Mouse (Mus musculus): ENCODE data around the gene Ppox. TPM values are rescaled to one million over a fixed set of nuclear protein-coding genes. Genes with fewer than 3 reads are reported as not detected.

The Ppox gene
- polyA plus RNA-seq, 1 experiment from 2014 or later: 45.0 TPM

- no peak overlapping the region for H3K9ac ChIP-seq
- H3K4me2 ChIP-seq: no peak overlapping the region
- peaks cover 42% of the 10 kb centered on the region for H3K36me3 ChIP-seq
- no peaks in the 10 kb centered on the region for H3K27me3 ChIP-seq
- ATAC-seq (ENCODE audit: low FRiP score): no peak
- no peak overlapping the region for H3K27ac ChIP-seq
- H3K4me3 ChIP-seq: no peak overlapping the region
- no peaks in the 10 kb centered on the region for H3K9me3 ChIP-seq
- WGBS: 91% methylated on average over 5 of the region's 5 CpGs
- H3K4me1 ChIP-seq (replicated peaks): no peaks in the 10 kb centered on the region
Measured at GRCm38 (mm10) chr1:171232348-171232747, 48.6 kb downstream of the Ppox start.

GRCm38 (mm10) chr1:171231844-171232243 lies 49.1 kb downstream of the Ppox start:
- Histone ChIP-seq H3K27ac (no peak overlapping the region), H3K4me1 (replicated peaks) (no peaks in the 10 kb centered on the region), H3K27me3 (no peaks in the 10 kb centered on the region), H3K4me2 (no peak overlapping the region), H3K36me3 (peaks cover 37% of the 10 kb centered on the region), H3K9me3 (no peaks in the 10 kb centered on the region), H3K4me3 (no peak overlapping the region), H3K9ac (no peak overlapping the region)
- WGBS: 77% methylated on average over 4 of the region's 4 CpGs
- ATAC-seq (ENCODE audit: low FRiP score): no peak

DNA sequence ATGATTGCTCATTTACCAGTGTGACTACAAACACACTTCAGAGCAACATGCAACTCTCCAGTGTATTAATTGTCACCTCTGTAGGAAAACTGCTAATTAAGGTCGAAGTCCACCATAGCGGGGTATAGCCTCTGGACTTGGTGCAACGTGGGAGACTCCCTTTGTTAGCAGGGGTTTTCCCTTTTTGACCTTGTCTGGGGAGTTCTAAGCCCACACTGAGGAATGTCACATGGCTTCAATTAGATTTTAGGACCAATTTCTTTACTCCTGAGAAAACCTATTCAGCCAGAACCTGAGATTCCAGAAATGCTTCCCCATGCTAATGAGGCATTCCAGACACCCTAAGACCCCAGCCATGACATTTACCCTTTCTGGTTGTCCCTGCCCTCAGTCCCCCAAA lies 50.8 kb downstream of the Ppox start:
- H3K36me3 ChIP-seq: peaks cover 21% of the 10 kb centered on the region
- no peak overlapping the region for H3K9ac ChIP-seq
- H3K9me3 ChIP-seq: no peaks in the 10 kb centered on the region
- 64% methylated on average over 3 of the region's 3 CpGs for whole genome bisulfite sequencing
- H3K27me3 ChIP-seq: no peaks in the 10 kb centered on the region
- ATAC-seq (ENCODE audit: low FRiP score): no peak
- no peaks in the 10 kb centered on the region for H3K4me1 ChIP-seq (replicated peaks)
- no peak overlapping the region for H3K4me3 ChIP-seq
- no peak overlapping the region for H3K4me2 ChIP-seq
- H3K27ac ChIP-seq: no peak overlapping the region

- no peak overlapping the region for H3K4me2 ChIP-seq
- no peak for ATAC-seq (ENCODE audit: low FRiP score)
- no peak overlapping the region for H3K9ac ChIP-seq
- peaks cover 16% of the 10 kb centered on the region for H3K36me3 ChIP-seq
- 66% methylated on average over 6 of the region's 6 CpGs for WGBS
- no peak overlapping the region for H3K27ac ChIP-seq
- H3K4me3 ChIP-seq: no peak overlapping the region
- no peaks in the 10 kb centered on the region for H3K27me3 ChIP-seq
- H3K9me3 ChIP-seq: no peaks in the 10 kb centered on the region
- no peaks in the 10 kb centered on the region for H3K4me1 ChIP-seq (replicated peaks)
Measured at GRCm38 (mm10) chr1:171229750-171230149, 51.2 kb downstream of the Ppox start.

DNA sequence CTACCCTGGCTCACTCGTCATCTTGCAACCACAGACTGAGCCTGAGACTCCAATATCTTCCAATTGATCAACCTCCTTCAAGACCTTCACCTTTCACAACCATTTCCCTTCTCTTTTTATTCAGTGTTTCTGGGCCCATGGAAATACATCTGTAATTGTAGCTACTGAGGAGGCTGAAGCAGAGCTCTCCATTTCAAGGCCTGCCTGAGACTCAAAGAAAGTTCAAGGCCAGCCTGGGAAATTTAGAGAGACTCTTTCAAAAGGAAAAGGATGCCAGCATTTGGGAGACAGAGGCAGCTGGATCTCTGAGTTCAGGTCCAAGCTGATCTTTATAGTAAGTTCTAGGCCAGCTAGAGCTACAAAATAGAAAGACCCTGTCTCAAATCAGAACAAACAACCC lies 53.1 kb downstream of the Ppox start:
- H3K9me3 ChIP-seq: no peaks in the 10 kb centered on the region
- no peak for ATAC-seq (ENCODE audit: low FRiP score)
- WGBS: 79% methylated on average over 1 of the region's 1 CpGs
- no peaks in the 10 kb centered on the region for H3K36me3 ChIP-seq
- H3K27ac ChIP-seq: no peak overlapping the region
- H3K27me3 ChIP-seq: no peaks in the 10 kb centered on the region
- H3K4me3 ChIP-seq: no peak overlapping the region
- H3K4me2 ChIP-seq: no peak overlapping the region
- H3K9ac ChIP-seq: no peak overlapping the region
- peaks cover 3% of the 10 kb centered on the region; the same call in 1 of the 2 replicates for H3K4me1 ChIP-seq (replicated peaks)

- WGBS: 48% methylated on average over 4 of the region's 4 CpGs
Measured at GRCm38 (mm10) chr1:171226780-171227179, 54.2 kb downstream of the Ppox start.

More at GRCm38 (mm10) chr1:171226780-171227179, 54.2 kb downstream of the Ppox start:
- no peak overlapping the region for H3K27ac ChIP-seq
- no peaks in the 10 kb centered on the region for H3K27me3 ChIP-seq
- H3K4me3 ChIP-seq: no peak overlapping the region
- H3K9me3 ChIP-seq: no peaks in the 10 kb centered on the region
- H3K9ac ChIP-seq: no peak overlapping the region
- no peak for ATAC-seq (ENCODE audit: low FRiP score)
- no peak overlapping the region for H3K4me2 ChIP-seq
- peaks cover 6% of the 10 kb centered on the region; the same call in 1 of the 2 replicates for H3K4me1 ChIP-seq (replicated peaks)
- H3K36me3 ChIP-seq: no peaks in the 10 kb centered on the region

Other genes starting within 250 kb of the Ppox start
- gene Fcgr3, start 216.3 kb downstream of the Ppox start, polyA plus RNA-seq (2015; fragmentation: Nextera tagmentation; extraction: Ambion mirVana): 8.1 and 10.0 TPM in 2 replicates
- gene Cfap126, start 167.3 kb downstream of the Ppox start, polyA plus RNA-seq (2015; fragmentation: Nextera tagmentation; extraction: Ambion mirVana): 9.4 and 18.4 TPM in 2 replicates
- 256 and 259 TPM in 2 replicates for gene Sdhc, start 130.6 kb downstream of the Ppox start, polyA plus RNA-seq (2015; fragmentation: Nextera tagmentation; extraction: Ambion mirVana)
- gene Mpz, start 130.5 kb downstream of the Ppox start, polyA plus RNA-seq (2015; fragmentation: Nextera tagmentation; extraction: Ambion mirVana): 4.9 and 7.9 TPM in 2 replicates
- gene Pcp4l1, start 84.9 kb downstream of the Ppox start, polyA plus RNA-seq (2015; fragmentation: Nextera tagmentation; extraction: Ambion mirVana): 25.1 and 44.1 TPM in 2 replicates
- 0.32 and 0.48 TPM in 2 replicates for gene Nr1i3, start 67.2 kb downstream of the Ppox start, polyA plus RNA-seq (2015; fragmentation: Nextera tagmentation; extraction: Ambion mirVana)
- 35.4 and 42.4 TPM in 2 replicates for gene Tomm40l, start 58.7 kb downstream of the Ppox start, polyA plus RNA-seq (2015; fragmentation: Nextera tagmentation; extraction: Ambion mirVana)
- gene Apoa2, start 56.1 kb downstream of the Ppox start, polyA plus RNA-seq (2015; fragmentation: Nextera tagmentation; extraction: Ambion mirVana): 4.4 and 6.0 TPM in 2 replicates
- 29.4 and 33.8 TPM in 2 replicates for gene Fcer1g, start 46.8 kb downstream of the Ppox start, polyA plus RNA-seq (2015; fragmentation: Nextera tagmentation; extraction: Ambion mirVana)
- gene Adamts4, start 30.8 kb downstream of the Ppox start, polyA plus RNA-seq (2015; fragmentation: Nextera tagmentation; extraction: Ambion mirVana): 4.9 and 5.0 TPM in 2 replicates
- gene Ndufs2, start 29.8 kb downstream of the Ppox start, polyA plus RNA-seq (2015; fragmentation: Nextera tagmentation; extraction: Ambion mirVana): 222 and 228 TPM in 2 replicates
- 105 and 110 TPM in 2 replicates for gene B4galt3, start 10.9 kb downstream of the Ppox start, polyA plus RNA-seq (2015; fragmentation: Nextera tagmentation; extraction: Ambion mirVana)
- gene Usp21, start 6.8 kb upstream of the Ppox start, polyA plus RNA-seq (2015; fragmentation: Nextera tagmentation; extraction: Ambion mirVana): 106 and 107 TPM in 2 replicates
- 125 and 128 TPM in 2 replicates for gene Ufc1, start 13.8 kb upstream of the Ppox start, polyA plus RNA-seq (2015; fragmentation: Nextera tagmentation; extraction: Ambion mirVana)
- 51.6 and 52.3 TPM in 2 replicates for gene Dedd, start 48.0 kb upstream of the Ppox start, polyA plus RNA-seq (2015; fragmentation: Nextera tagmentation; extraction: Ambion mirVana)
- 54.8 and 59.7 TPM in 2 replicates for gene Nit1, start 64.5 kb upstream of the Ppox start, polyA plus RNA-seq (2015; fragmentation: Nextera tagmentation; extraction: Ambion mirVana)
- gene Pfdn2, start 64.5 kb upstream of the Ppox start, polyA plus RNA-seq (2015; fragmentation: Nextera tagmentation; extraction: Ambion mirVana): 164 and 169 TPM in 2 replicates
- 2.8 and 3.3 TPM in 2 replicates for gene Klhdc9, start 79.6 kb upstream of the Ppox start, polyA plus RNA-seq (2015; fragmentation: Nextera tagmentation; extraction: Ambion mirVana)
- 1.4 and 1.7 TPM in 2 replicates for gene Nectin4, start 88.9 kb upstream of the Ppox start, polyA plus RNA-seq (2015; fragmentation: Nextera tagmentation; extraction: Ambion mirVana)
- 1.00 and 1.0 TPM in 2 replicates for gene Arhgap30, start 107.8 kb upstream of the Ppox start, polyA plus RNA-seq (2015; fragmentation: Nextera tagmentation; extraction: Ambion mirVana)
- gene Usf1, start 130.1 kb upstream of the Ppox start, polyA plus RNA-seq (2015; fragmentation: Nextera tagmentation; extraction: Ambion mirVana): 202 and 209 TPM in 2 replicates
- 10.0 and 11.7 TPM in 2 replicates for gene Tstd1, start 137.7 kb upstream of the Ppox start, polyA plus RNA-seq (2015; fragmentation: Nextera tagmentation; extraction: Ambion mirVana)
- gene F11r, start 156.3 kb upstream of the Ppox start, polyA plus RNA-seq (2015; fragmentation: Nextera tagmentation; extraction: Ambion mirVana): 12.2 and 13.3 TPM in 2 replicates
- 32.0 and 34.5 TPM in 2 replicates for gene Alyref2, start 222.3 kb upstream of the Ppox start, polyA plus RNA-seq (2015; fragmentation: Nextera tagmentation; extraction: Ambion mirVana)

Data from hindbrain, embryonic 13.5 days (tissue).